Mouse (Mus musculus): ENCODE measurements around the gene Efs. TPM values are rescaled to one million over a fixed set of nuclear protein-coding genes. Genes with fewer than 3 reads are reported as not detected.
A peak's percentile ranks its signal among the peaks of the same experiment; 100 is the strongest.

The Efs gene
- polyA plus RNA-seq, 1 experiment: 9.9 TPM

- 81% methylated on average over 3 of the region's 3 CpGs for WGBS
- TF ChIP-seq POLR2A (IDR thresholded peaks at IDR 0.05; ENCODE audit: borderline replicate concordance, insufficient read depth, low read length) (no peak), CTCF (IDR thresholded peaks at IDR 0.05; ENCODE audit: borderline replicate concordance, insufficient read depth, low read depth, low read length) (no peak)
- no peaks in the 10 kb centered on the region for H3K4me1 ChIP-seq (ENCODE audit: control insufficient read depth, insufficient read depth, low read length)
- H3K27me3 ChIP-seq (ENCODE audit: control insufficient read depth, insufficient read depth, low read length): no peaks in the 10 kb centered on the region
- no peak overlapping the region for H3K27ac ChIP-seq (ENCODE audit: insufficient read depth, low read length)
- H3K4me3 ChIP-seq (replicated peaks; ENCODE audit: insufficient read depth, low read depth, low read length): no peak overlapping the region
- DNase-seq: no peak
Measured at GRCm38 (mm10) chr14:54874165-54874564, 51.8 kb downstream of the Efs start.

GRCm38 (mm10) chr14:54870861-54871260 lies 55.1 kb downstream of the Efs start, which contains the start of gene Homez:
Homez (minus strand) TSS chr14:54870961.
- Histone ChIP-seq H3K4me3 (replicated peaks; ENCODE audit: insufficient read depth, low read depth, low read length) (no peak within 1 kb of the TSS), H3K27ac (ENCODE audit: insufficient read depth, low read length) (no peak within 1 kb of the TSS), H3K4me1 (ENCODE audit: control insufficient read depth, insufficient read depth, low read length) (no peaks in the 10 kb centered on the region), H3K27me3 (ENCODE audit: control insufficient read depth, insufficient read depth, low read length) (no peaks in the 10 kb centered on the region)
- TF ChIP-seq POLR2A (IDR thresholded peaks at IDR 0.05; ENCODE audit: borderline replicate concordance, insufficient read depth, low read length) (no peak), CTCF (IDR thresholded peaks at IDR 0.05; ENCODE audit: borderline replicate concordance, insufficient read depth, low read depth, low read length) (no peak)
- 90% methylated on average over 5 of the region's 5 CpGs for WGBS
- DNase-seq: no peak

- Histone ChIP-seq H3K4me3 (replicated peaks; ENCODE audit: insufficient read depth, low read depth, low read length) (no peak overlapping the region), H3K27me3 (ENCODE audit: control insufficient read depth, insufficient read depth, low read length) (no peaks in the 10 kb centered on the region), H3K4me1 (ENCODE audit: control insufficient read depth, insufficient read depth, low read length) (no peaks in the 10 kb centered on the region), H3K27ac (ENCODE audit: insufficient read depth, low read length) (no peak overlapping the region)
- DNase-seq: no peak
- TF ChIP-seq POLR2A (IDR thresholded peaks at IDR 0.05; ENCODE audit: borderline replicate concordance, insufficient read depth, low read length) (no peak), CTCF (IDR thresholded peaks at IDR 0.05; ENCODE audit: borderline replicate concordance, insufficient read depth, low read depth, low read length) (no peak)
- 86% methylated on average over 4 of the region's 4 CpGs for WGBS
Measured at GRCm38 (mm10) chr14:54868026-54868425, 57.9 kb downstream of the Efs start.

GRCm38 (mm10) chr14:54866936-54867335 lies 59.0 kb downstream of the Efs start:
- DNase-seq: no peak
- no peak overlapping the region for H3K4me3 ChIP-seq (replicated peaks; ENCODE audit: insufficient read depth, low read depth, low read length)
- H3K27ac ChIP-seq (ENCODE audit: insufficient read depth, low read length): no peak overlapping the region
- H3K4me1 ChIP-seq (ENCODE audit: control insufficient read depth, insufficient read depth, low read length): no peaks in the 10 kb centered on the region
- TF ChIP-seq POLR2A (IDR thresholded peaks at IDR 0.05; ENCODE audit: borderline replicate concordance, insufficient read depth, low read length) (no peak), CTCF (IDR thresholded peaks at IDR 0.05; ENCODE audit: borderline replicate concordance, insufficient read depth, low read depth, low read length) (peak; percentile 23; the same call in 1 of the 2 replicates)
- no peaks in the 10 kb centered on the region for H3K27me3 ChIP-seq (ENCODE audit: control insufficient read depth, insufficient read depth, low read length)
- WGBS: 50% methylated on average over 5 of the region's 5 CpGs

Other genes with a start within 250 kb of the Efs start
- 45.2 and 51.0 TPM in 2 replicates for gene 1700123O20Rik, start 239.9 kb downstream of the Efs start, polyA plus RNA-seq (2012; rRNA removed)
- 199 and 207 TPM in 2 replicates for gene Acin1, start 239.2 kb downstream of the Efs start, polyA plus RNA-seq (2012; rRNA removed)
- 0.03 and 0.08 TPM in 2 replicates for gene Gm29776, start 227.3 kb downstream of the Efs start, polyA plus RNA-seq (2012; rRNA removed)
- 0.08 TPM in 2 replicates for gene Cebpe, start 214.0 kb downstream of the Efs start, polyA plus RNA-seq (2012; rRNA removed)
- 37.1 and 41.6 TPM in 2 replicates for gene Slc7a8, start 144.2 kb downstream of the Efs start, polyA plus RNA-seq (2012; rRNA removed)
- not detected in 2 replicates for gene Rnf212b, start 112.0 kb downstream of the Efs start, polyA plus RNA-seq (2012; rRNA removed)
- 12.0 and 12.4 TPM in 2 replicates for gene Homez, start 55.2 kb downstream of the Efs start, polyA plus RNA-seq (2012; rRNA removed)
- gene Ppp1r3e, start 48.6 kb downstream of the Efs start, polyA plus RNA-seq (2012; rRNA removed): 21.6 and 22.1 TPM in 2 replicates
- 113 TPM in 2 replicates for gene Bcl2l2, start 42.7 kb downstream of the Efs start, polyA plus RNA-seq (2012; rRNA removed)
- 0.34 TPM in 1 of 2 replicates, not detected in the other for gene Gm20521, start 42.7 kb downstream of the Efs start, polyA plus RNA-seq (2012; rRNA removed)
- gene Pabpn1, start 33.6 kb downstream of the Efs start, polyA plus RNA-seq (2012; rRNA removed): 413 and 433 TPM in 2 replicates
- 687 and 690 TPM in 2 replicates for gene Slc22a17, start 13.0 kb downstream of the Efs start, polyA plus RNA-seq (2012; rRNA removed)
- gene Il25, start 6.6 kb upstream of the Efs start, polyA plus RNA-seq (2012; rRNA removed): 0.26 and 0.43 TPM in 2 replicates
- gene Cmtm5, start 10.1 kb upstream of the Efs start, polyA plus RNA-seq (2012; rRNA removed): 215 and 237 TPM in 2 replicates
- 0.10 TPM in 1 of 2 replicates, not detected in the other for gene Myh6, start 40.8 kb upstream of the Efs start, polyA plus RNA-seq (2012; rRNA removed)
- gene Gm17428, start 50.8 kb upstream of the Efs start, polyA plus RNA-seq (2012; rRNA removed): not detected in 2 replicates
- gene Myh7, start 68.5 kb upstream of the Efs start, polyA plus RNA-seq (2012; rRNA removed): 4.4 and 6.9 TPM in 2 replicates
- 49.4 and 50.4 TPM in 2 replicates for gene Ngdn, start 89.3 kb upstream of the Efs start, polyA plus RNA-seq (2012; rRNA removed)
- 10.7 and 11.0 TPM in 2 replicates for gene Zfhx2, start 166.2 kb upstream of the Efs start, polyA plus RNA-seq (2012; rRNA removed)
- gene Thtpa, start 168.7 kb upstream of the Efs start, polyA plus RNA-seq (2012; rRNA removed): 12.8 and 13.8 TPM in 2 replicates
- gene Ap1g2, start 180.5 kb upstream of the Efs start, polyA plus RNA-seq (2012; rRNA removed): 18.6 and 19.1 TPM in 2 replicates
- gene Jph4, start 190.8 kb upstream of the Efs start, polyA plus RNA-seq (2012; rRNA removed): 204 and 227 TPM in 2 replicates